Mouse (Mus musculus): ENCODE results near the gene Gm20498. TPM values are rescaled to one million over a fixed set of nuclear protein-coding genes. Genes with fewer than 3 reads are reported as not detected.

The Gm20498 gene
- polyA plus RNA-seq, 1 experiment from 2014 or later = 39.5 TPM

GRCm38 (mm10) chr12:81331937-81332874, 200.5 kb downstream of the Gm20498 start:
- H3K27me3 ChIP-seq = 0 out of 2 replicates have a peak, but pooled peaks cover 4% of the 10 kb centered on the region
- H3K9me3 ChIP-seq = no peaks in the 10 kb centered on the region
- peak overlapping the region; percentile 64 for H3K4me3 ChIP-seq
- ATAC-seq (ENCODE audit: low FRiP score, low read depth) = peak; percentile 82
- H3K9ac ChIP-seq = peak overlapping the region; percentile 83
- peak overlapping the region; percentile 90 for H3K4me2 ChIP-seq
- no peaks in the 10 kb centered on the region for H3K36me3 ChIP-seq
- 1% methylated on average over 52 of the region's 54 CpGs for WGBS
- H3K4me1 ChIP-seq (replicated peaks) = peaks cover 25% of the 10 kb centered on the region
- H3K27ac ChIP-seq (replicated peaks) = peak overlapping the region; percentile 91

GRCm38 (mm10) chr12:81331046-81331638, 201.6 kb downstream of the Gm20498 start:
- Histone ChIP-seq H3K36me3 (no peaks in the 10 kb centered on the region), H3K9me3 (no peaks in the 10 kb centered on the region), H3K4me3 (peak overlapping the region; percentile 64), H3K9ac (peak overlapping the region; percentile 26; the same call in 1 of the 2 replicates), H3K27me3 (0 out of 2 replicates have a peak, but pooled peaks cover 4% of the 10 kb centered on the region), H3K27ac (replicated peaks) (peak overlapping the region; percentile 91), H3K4me1 (replicated peaks) (peaks cover 25% of the 10 kb centered on the region), H3K4me2 (peak overlapping the region; percentile 90)
- no peak for ATAC-seq (ENCODE audit: low FRiP score, low read depth)
- 43% methylated on average over 5 of the region's 5 CpGs for WGBS

- no peak overlapping the region for H3K4me2 ChIP-seq
- WGBS = 89% methylated on average over 3 of the region's 3 CpGs
- H3K9ac ChIP-seq = no peak overlapping the region
- no peak for ATAC-seq (ENCODE audit: low FRiP score, low read depth)
- no peaks in the 10 kb centered on the region for H3K27me3 ChIP-seq
- H3K4me1 ChIP-seq (replicated peaks) = peaks cover 5% of the 10 kb centered on the region; the same call in 1 of the 2 replicates
- no peak overlapping the region for H3K27ac ChIP-seq (replicated peaks)
- no peak overlapping the region for H3K4me3 ChIP-seq
- no peaks in the 10 kb centered on the region for H3K36me3 ChIP-seq
- H3K9me3 ChIP-seq = no peaks in the 10 kb centered on the region
Measured at GRCm38 (mm10) chr12:81324991-81325390, 207.7 kb downstream of the Gm20498 start.

DNA sequence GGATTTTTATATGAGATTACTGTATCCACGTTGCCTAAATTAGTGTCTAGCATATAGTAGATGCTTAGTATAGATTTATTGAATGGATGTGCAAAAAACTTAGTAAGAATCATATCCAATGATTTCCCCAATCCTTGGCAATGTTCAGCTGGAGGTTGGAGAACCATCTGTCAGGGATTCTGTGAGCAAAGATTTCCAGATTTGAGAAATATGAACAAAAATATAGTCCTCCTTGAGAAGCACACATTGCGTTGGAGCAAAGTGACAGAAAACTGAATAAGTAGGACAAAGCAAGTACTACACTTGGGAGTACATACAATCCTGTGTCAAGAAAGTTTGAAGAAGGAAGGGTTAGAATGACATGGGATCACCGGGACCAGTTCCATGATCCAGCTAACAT, 208.6 kb downstream of the Gm20498 start:
- Histone ChIP-seq H3K27ac (replicated peaks) (no peak overlapping the region), H3K4me2 (no peak overlapping the region), H3K4me3 (no peak overlapping the region), H3K36me3 (no peaks in the 10 kb centered on the region), H3K9ac (no peak overlapping the region), H3K27me3 (no peaks in the 10 kb centered on the region), H3K9me3 (no peaks in the 10 kb centered on the region), H3K4me1 (replicated peaks) (peaks cover 5% of the 10 kb centered on the region; the same call in 1 of the 2 replicates)
- 92% methylated on average over 3 of the region's 3 CpGs for WGBS
- ATAC-seq (ENCODE audit: low FRiP score, low read depth) = no peak

DNA sequence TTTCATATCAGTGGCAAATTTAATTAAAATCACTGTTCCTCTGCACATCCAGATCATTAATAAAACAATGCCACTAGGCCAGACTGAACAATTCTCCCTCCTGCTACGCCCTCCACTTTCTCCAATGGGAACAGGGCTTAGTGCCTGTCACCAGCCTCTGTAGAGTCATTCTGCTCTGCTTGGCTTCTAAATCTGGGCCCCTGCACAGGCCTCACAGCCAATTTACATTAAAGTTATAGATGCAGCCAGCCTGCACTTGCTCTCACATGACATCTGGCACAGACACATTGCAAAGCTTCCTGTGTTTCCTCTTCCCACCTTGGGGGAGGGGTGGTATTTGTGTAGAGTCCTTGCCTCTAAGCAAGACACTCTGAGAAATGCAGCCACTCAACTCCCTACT, 211.7 kb downstream of the Gm20498 start:
- no peak for ATAC-seq (ENCODE audit: low FRiP score, low read depth)
- Histone ChIP-seq H3K36me3 (no peaks in the 10 kb centered on the region), H3K9me3 (no peaks in the 10 kb centered on the region), H3K4me2 (no peak overlapping the region), H3K27ac (replicated peaks) (no peak overlapping the region), H3K27me3 (no peaks in the 10 kb centered on the region), H3K9ac (no peak overlapping the region), H3K4me3 (no peak overlapping the region), H3K4me1 (replicated peaks) (peaks cover 5% of the 10 kb centered on the region; the same call in 1 of the 2 replicates)
- WGBS = 53% methylated on average over 1 of the region's 1 CpGs

DNA sequence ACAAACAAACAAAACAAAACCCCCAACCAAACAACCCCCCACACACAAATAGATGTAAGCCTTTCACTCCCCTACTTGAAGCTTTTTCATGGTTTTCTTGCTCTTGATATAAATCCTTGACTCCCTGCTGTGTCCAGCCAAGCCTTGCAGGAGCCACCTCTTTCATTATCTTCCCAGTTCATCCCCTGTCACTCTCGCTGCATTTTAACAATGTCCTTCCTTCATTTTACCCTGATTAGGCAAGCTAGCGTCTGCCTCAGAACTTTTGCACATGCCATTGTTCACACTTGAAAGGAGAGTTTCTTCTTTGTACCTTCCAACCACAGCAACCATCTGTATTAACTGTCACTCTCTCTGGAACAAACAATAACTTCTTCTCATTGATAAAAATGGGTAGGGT, 214.9 kb downstream of the Gm20498 start:
- no peak for ATAC-seq (ENCODE audit: low FRiP score, low read depth)
- WGBS = 10% methylated on average over 2 of the region's 2 CpGs

DNA sequence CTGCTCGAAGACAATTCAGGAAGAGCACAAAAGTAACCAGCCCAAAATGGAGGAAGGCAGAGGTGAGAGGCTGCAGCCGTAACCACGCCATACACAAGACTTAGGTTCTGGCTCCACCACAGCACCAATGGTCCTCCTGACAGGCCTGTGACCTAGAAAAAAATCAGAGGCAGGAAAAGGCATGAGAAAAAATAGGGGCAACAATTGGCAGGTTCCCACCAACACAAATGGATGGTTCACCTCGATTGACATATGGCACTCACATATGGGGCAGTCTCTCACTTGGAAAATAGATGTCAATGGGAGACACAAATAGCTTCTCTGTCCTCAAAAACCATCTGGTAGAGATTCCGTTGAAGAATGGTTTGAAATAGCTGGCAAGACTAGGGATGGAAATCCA, 216.8 kb downstream of the Gm20498 start:
- ATAC-seq (ENCODE audit: low FRiP score, low read depth) = no peak
- no peak overlapping the region for H3K4me2 ChIP-seq
- H3K27me3 ChIP-seq = no peaks in the 10 kb centered on the region
- no peak overlapping the region for H3K27ac ChIP-seq (replicated peaks)
- no peak overlapping the region for H3K9ac ChIP-seq
- no peak overlapping the region for H3K4me3 ChIP-seq
- no peaks in the 10 kb centered on the region for H3K9me3 ChIP-seq
- peaks cover under 1% of the 10 kb centered on the region; the same call in 1 of the 2 replicates for H3K4me1 ChIP-seq (replicated peaks)
- H3K36me3 ChIP-seq = peaks cover 24% of the 10 kb centered on the region
- WGBS = 87% methylated on average over 5 of the region's 5 CpGs

More for the DNA sequence above, 214.9 kb downstream of the Gm20498 start:
- Histone ChIP-seq H3K4me1 (replicated peaks) (peaks cover 5% of the 10 kb centered on the region; the same call in 1 of the 2 replicates), H3K27me3 (no peaks in the 10 kb centered on the region), H3K36me3 (peaks cover 24% of the 10 kb centered on the region), H3K9me3 (no peaks in the 10 kb centered on the region), H3K4me3 (no peak overlapping the region), H3K4me2 (no peak overlapping the region), H3K9ac (no peak overlapping the region), H3K27ac (replicated peaks) (no peak overlapping the region)

Other genes starting within 250 kb of the Gm20498 start
- gene Slc8a3, start 199.7 kb downstream of the Gm20498 start, polyA plus RNA-seq (2015; fragmentation: Nextera tagmentation; extraction: Ambion mirVana) = 10.3 and 12.2 TPM in 2 replicates
- 0.28 and 0.51 TPM in 2 replicates for gene Gm4787, start 153.4 kb downstream of the Gm20498 start, polyA plus RNA-seq (2015; fragmentation: Nextera tagmentation; extraction: Ambion mirVana)
- 0.45 and 0.50 TPM in 2 replicates for gene Adam4, start 111.0 kb downstream of the Gm20498 start, polyA plus RNA-seq (2015; fragmentation: Nextera tagmentation; extraction: Ambion mirVana)
- gene Cox16, start 47.8 kb downstream of the Gm20498 start, polyA plus RNA-seq (2015; fragmentation: Nextera tagmentation; extraction: Ambion mirVana) = 114 and 123 TPM in 2 replicates
- 33.3 and 40.2 TPM in 2 replicates for gene Synj2bp, start within 50 bp of the Gm20498 start, polyA plus RNA-seq (2015; fragmentation: Nextera tagmentation; extraction: Ambion mirVana)
- 0.99 and 1.0 TPM in 2 replicates for gene Adam21, start 35.6 kb upstream of the Gm20498 start, polyA plus RNA-seq (2015; fragmentation: Nextera tagmentation; extraction: Ambion mirVana)
- 39.4 and 42.4 TPM in 2 replicates for gene Med6, start 62.1 kb upstream of the Gm20498 start, polyA plus RNA-seq (2015; fragmentation: Nextera tagmentation; extraction: Ambion mirVana)
- 18.4 and 20.6 TPM in 2 replicates for gene Ttc9, start 98.3 kb upstream of the Gm20498 start, polyA plus RNA-seq (2015; fragmentation: Nextera tagmentation; extraction: Ambion mirVana)
- gene Map3k9, start 248.3 kb upstream of the Gm20498 start, polyA plus RNA-seq (2015; fragmentation: Nextera tagmentation; extraction: Ambion mirVana) = 11.4 and 12.1 TPM in 2 replicates

All from hindbrain, embryonic 15.5 days (tissue).